Mouse (Mus musculus): ENCODE results near the gene Hbb-bs. TPM values are rescaled to one million over a fixed set of nuclear protein-coding genes. Genes with fewer than 3 reads are reported as not detected.
"Not testable (repeated sequence)": the region's sequence is repeated elsewhere in the genome, so short reads cannot be mapped to it uniquely, and the experiment has no call there.

The Hbb-bs gene
- total RNA-seq, 4 experiments from 2014 or later, result 738 to 2,114 (median 834) TPM

DNA sequence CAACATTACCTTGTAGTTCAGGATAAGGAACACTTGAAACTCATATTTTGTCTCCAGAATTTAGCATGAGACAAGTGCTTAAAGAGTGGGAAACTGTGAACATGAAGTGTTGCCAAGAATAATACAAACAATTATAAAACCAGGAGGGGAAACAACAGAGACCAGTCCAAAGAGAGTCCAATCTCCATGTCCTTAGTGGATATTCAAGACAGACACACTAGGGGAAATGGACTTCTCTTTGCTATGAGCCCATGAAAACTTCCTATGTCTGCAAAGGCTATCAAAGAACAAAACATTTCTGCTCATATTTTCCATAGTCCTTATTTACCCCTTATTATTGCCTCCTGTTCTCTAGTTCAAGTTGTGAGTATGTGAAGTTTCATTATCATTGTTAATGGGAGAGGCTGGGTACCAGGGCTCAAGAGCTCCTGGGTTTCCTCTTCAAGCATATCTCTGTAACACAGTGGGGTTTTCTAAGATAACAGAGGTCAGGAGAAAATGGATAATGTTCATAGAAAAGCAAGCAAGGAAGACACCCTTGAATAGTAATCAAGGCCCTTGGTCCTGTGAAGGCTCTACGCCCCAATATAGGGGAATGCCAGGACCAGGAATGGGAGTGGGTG, 16.6 kb downstream of the Hbb-bs start:
- DNase-seq, result no peak

GRCm38 (mm10) chr7:103810746-103811145, 17.1 kb downstream of the Hbb-bs start:
- DNase-seq, result no peak

DNA sequence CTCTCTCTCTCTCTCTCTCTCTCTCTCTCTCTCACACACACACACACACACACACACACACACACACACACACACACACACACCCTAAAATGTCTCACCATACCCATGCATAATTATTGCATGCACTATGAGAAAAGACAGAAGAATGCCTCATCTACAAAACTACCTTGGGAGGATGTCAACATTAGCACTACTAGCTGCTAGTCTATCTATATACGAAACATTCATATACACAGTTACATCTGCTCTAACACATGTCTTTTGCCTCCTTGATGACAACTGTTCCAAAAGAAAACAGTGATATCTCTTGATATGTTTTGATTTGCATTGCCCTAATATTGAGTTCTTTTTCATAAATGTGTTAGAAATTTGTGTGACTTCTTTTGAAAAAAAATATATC, 17.6 kb downstream of the Hbb-bs start:
- no peak for DNase-seq

DNA sequence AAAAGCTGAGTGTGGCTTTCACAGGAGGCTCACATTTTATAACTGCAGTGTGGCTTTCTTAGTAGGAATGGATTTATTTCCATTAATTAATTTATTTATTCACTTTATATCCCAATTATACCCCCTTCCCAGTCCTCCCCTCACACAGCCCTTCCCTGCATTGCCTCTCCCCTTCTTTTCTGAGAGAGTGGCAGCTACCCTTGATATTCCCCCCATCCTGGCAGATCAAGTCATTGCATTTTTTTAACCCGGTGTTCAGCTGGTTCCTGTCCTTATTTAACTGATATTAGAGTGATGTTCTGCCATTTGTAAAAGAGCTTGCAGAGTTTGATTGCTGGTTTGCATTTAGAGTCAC, 18.1 kb downstream of the Hbb-bs start:
- DNase-seq, result no peak

DNA sequence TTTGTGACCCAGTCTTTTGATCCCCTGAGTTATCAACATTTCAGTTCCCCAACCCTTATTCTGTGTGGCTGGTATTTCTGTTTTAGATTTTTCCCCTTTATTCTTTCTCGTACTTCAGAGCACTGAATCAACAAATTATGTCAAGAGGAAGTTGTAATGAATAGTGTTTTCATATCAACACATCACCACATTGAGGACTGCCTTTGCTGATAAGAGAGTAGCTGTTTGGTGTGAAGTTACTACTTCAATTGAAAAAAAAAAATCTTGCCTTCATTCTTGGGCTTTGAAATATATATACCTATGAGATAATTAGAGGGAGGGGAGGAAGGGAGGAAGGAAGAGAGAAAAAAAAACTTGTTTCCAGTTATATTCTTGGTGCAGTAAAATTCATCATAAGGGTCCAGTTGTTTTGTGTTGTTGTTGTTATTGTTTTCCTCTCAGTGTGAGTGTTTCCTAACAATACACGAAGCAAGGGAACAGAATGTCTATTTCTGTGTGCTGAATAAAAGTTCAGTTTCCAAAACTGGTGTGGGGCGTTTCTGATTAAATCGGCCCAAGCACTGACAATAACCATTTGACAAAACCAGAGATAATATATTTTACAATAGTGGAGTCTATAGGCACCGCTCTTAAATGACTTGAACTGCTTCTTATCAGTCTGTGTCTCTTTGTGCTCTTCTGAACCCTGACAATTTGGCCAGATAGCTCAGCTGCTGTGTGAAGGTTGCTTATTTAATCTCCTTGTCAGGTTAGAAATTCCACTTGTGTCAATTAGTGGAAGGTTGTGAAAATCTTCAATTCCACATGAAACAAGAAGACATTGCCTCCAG, 18.7 kb downstream of the Hbb-bs start:
- no peak for DNase-seq

- DNase-seq, result not testable (repeated sequence)
Observed at GRCm38 (mm10) chr7:103808120-103808519, 19.8 kb downstream of the Hbb-bs start.

- DNase-seq, result no peak
Observed at GRCm38 (mm10) chr7:103806856-103807255, 21.0 kb downstream of the Hbb-bs start.

DNA sequence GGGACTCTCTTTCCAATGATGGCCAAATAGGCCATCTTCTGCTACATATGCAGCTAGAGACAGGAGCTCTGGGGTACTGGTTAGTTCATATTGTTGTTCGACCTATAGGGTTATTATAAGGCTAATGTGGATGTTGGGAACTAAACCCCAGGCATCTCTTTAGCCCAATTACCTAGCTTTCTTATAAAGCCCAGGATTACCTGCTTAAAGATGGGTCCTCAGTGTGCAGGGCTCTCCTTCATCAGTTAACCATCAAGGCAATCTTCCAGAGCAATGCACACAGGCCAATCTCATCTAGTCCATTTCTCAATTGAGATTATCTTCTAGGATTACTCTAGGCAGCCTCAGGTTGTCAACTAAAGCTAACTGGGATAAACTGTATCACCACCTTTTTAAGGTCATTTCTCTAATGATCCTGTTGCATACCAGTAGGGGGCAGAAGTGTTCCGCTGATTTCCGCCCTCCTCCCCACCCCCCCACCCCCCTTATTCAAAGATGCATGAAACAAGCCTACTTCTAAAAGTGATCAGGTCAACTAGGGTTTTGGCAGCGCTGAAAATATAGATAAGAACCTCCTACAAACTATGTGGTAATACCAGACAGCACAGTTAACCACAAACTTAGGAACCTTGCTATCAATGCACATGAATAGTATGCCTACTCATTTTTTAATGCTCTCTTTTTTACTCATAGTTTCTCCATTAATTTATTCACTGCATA, 35.1 kb downstream of the Hbb-bs start:
- no peak for DNase-seq

- no peak for DNase-seq
Observed at GRCm38 (mm10) chr7:103791721-103792120, 36.2 kb downstream of the Hbb-bs start, which contains the start of gene Olfr67. TSS of gene Olfr67 (minus strand) at chr7:103791821.

DNA sequence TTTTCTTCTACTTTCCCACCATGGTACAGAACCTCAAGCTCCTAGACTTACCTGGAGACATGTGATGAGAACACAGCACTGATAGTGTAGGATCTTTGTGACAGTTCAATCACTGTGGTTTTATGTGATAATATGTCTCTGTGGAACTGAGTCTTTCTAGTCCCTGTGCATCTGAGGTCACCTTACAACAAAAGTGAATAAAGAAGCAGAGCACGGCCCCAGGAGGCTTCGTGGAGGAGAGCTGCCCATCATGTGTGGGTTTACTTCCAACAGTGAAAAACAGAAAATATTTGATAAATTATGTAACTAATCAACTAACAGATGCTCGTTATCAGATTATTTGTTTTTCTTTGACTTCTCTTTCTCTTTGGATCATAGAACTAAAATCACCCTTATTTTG, 48.3 kb downstream of the Hbb-bs start, which contains the start of gene Olfr68:
Gene Olfr68 (minus strand): TSS at position 101 of the 400 bp plus-strand sequence.
- DNase-seq, result no peak

- not testable (repeated sequence) for DNase-seq
Observed at GRCm38 (mm10) chr7:103777652-103778051, 50.2 kb downstream of the Hbb-bs start.

Other genes with a start within 250 kb of the Hbb-bs start
- gene Olfr618, start 238.0 kb downstream of the Hbb-bs start, total RNA-seq (2022), result not detected
- gene Olfr619, start 227.5 kb downstream of the Hbb-bs start, total RNA-seq (2022), result not detected
- not detected for gene Olfr620, start 215.6 kb downstream of the Hbb-bs start, total RNA-seq (2022)
- not detected for gene Olfr622, start 185.4 kb downstream of the Hbb-bs start, total RNA-seq (2022)
- gene Olfr623, start 164.4 kb downstream of the Hbb-bs start, total RNA-seq (2022), result not detected
- gene Olfr624, start 156.9 kb downstream of the Hbb-bs start, total RNA-seq (2022), result under 1 TPM in 1 of 4 experiments, not detected in 3; 0.06 TPM
- gene Olfr625-ps1, start 145.4 kb downstream of the Hbb-bs start, total RNA-seq (2022), result not detected
- not detected for gene Olfr243, start 113.4 kb downstream of the Hbb-bs start, total RNA-seq (2022)
- gene Olfr628, start 97.7 kb downstream of the Hbb-bs start, total RNA-seq (2022), result not detected
- not detected for gene Olfr629, start 83.2 kb downstream of the Hbb-bs start, total RNA-seq (2022)
- gene Olfr630, start 70.8 kb downstream of the Hbb-bs start, total RNA-seq (2022), result not detected
- gene Olfr69, start 56.5 kb downstream of the Hbb-bs start, total RNA-seq (2022), result not detected
- gene Olfr68, start 48.4 kb downstream of the Hbb-bs start, total RNA-seq (2022), result not detected
- not detected for gene Olfr67, start 36.3 kb downstream of the Hbb-bs start, total RNA-seq (2022)
- 100 to 1,000 TPM in 1 of 4 experiments, 10 to 100 TPM in 3; 78.2 to 176 (median 90.4) TPM for gene Hbb-bt, start 14.1 kb downstream of the Hbb-bs start, total RNA-seq (2022)
- not detected for gene Hbb-bh2, start 12.4 kb upstream of the Hbb-bs start, total RNA-seq (2022)
- not detected for gene Hbb-bh1, start 15.1 kb upstream of the Hbb-bs start, total RNA-seq (2022)
- gene Hbb-y, start 25.1 kb upstream of the Hbb-bs start, total RNA-seq (2022), result not detected
- gene Olfr66, start 58.2 kb upstream of the Hbb-bs start, total RNA-seq (2022), result not detected
- gene Olfr64, start 66.4 kb upstream of the Hbb-bs start, total RNA-seq (2022), result not detected
- not detected for gene Olfr65, start 75.4 kb upstream of the Hbb-bs start, total RNA-seq (2022)
- not detected for gene Olfr631, start 100.7 kb upstream of the Hbb-bs start, total RNA-seq (2022)
- not detected for gene Olfr632, start 106.3 kb upstream of the Hbb-bs start, total RNA-seq (2022)
- not detected for gene Olfr633, start 116.3 kb upstream of the Hbb-bs start, total RNA-seq (2022)
- gene Olfr635, start 143.1 kb upstream of the Hbb-bs start, total RNA-seq (2022), result under 1 TPM in 3 of 4 experiments, not detected in 1; 0.03 to 0.06 (median 0.06) TPM
- not detected for gene Olfr638, start 170.7 kb upstream of the Hbb-bs start, total RNA-seq (2022)
- under 1 TPM in 2 of 4 experiments, not detected in 2; 0.05 to 0.09 TPM for gene Olfr639, start 189.2 kb upstream of the Hbb-bs start, total RNA-seq (2022)
- gene Olfr640, start 197.5 kb upstream of the Hbb-bs start, total RNA-seq (2022), result not detected
- not detected for gene Olfr641, start 207.3 kb upstream of the Hbb-bs start, total RNA-seq (2022)
- not detected for gene Olfr642, start 224.6 kb upstream of the Hbb-bs start, total RNA-seq (2022)
- not detected for gene 4930516K23Rik, start 233.3 kb upstream of the Hbb-bs start, total RNA-seq (2022)
- not detected for gene Olfr644, start 243.8 kb upstream of the Hbb-bs start, total RNA-seq (2022)

All from adrenal gland, adult 8-10 months (tissue).